Mouse (Mus musculus): Measurements from ENCODE around the gene Tgm1. TPM values are rescaled to one million over a fixed set of nuclear protein-coding genes. Genes with fewer than 3 reads are reported as not detected.

Gene Tgm1
- total RNA-seq, 2 experiments from 2014 or later, result 0.32 TPM; not detected in 1

GRCm38 (mm10) chr14:55726261-55726660 lies 12.5 kb upstream of the Tgm1 start:
- intact Hi-C loops (cut with DNase I), result no loop called here
- no peak for DNase-seq

GRCm38 (mm10) chr14:55724411-55724871 lies 10.7 kb upstream of the Tgm1 start:
- DNase-seq, result no peak
- intact Hi-C loops (cut with DNase I), result no loop called here

- DNase-seq, result no peak
- intact Hi-C loops (cut with DNase I), result no loop called here
Observed at GRCm38 (mm10) chr14:55723433-55723832, 9.7 kb upstream of the Tgm1 start.

- intact Hi-C loops (cut with DNase I), result no loop called here
- no peak for DNase-seq
Observed at GRCm38 (mm10) chr14:55722438-55722945, 8.8 kb upstream of the Tgm1 start.

GRCm38 (mm10) chr14:55721700-55722437 lies 8.1 kb upstream of the Tgm1 start, which contains the start of gene Rabggta:
Rabggta (minus strand) TSS chr14:55722263.
- intact Hi-C loops (cut with DNase I), result no loop called here
- peak; percentile 95 for DNase-seq

- intact Hi-C loops (cut with DNase I), result no loop called here
- no peak for DNase-seq
Observed at GRCm38 (mm10) chr14:55721076-55721475, 7.3 kb upstream of the Tgm1 start.

GRCm38 (mm10) chr14:55720666-55721065 lies 6.9 kb upstream of the Tgm1 start:
- intact Hi-C loops (cut with DNase I), result no loop called here
- no peak for DNase-seq

DNA sequence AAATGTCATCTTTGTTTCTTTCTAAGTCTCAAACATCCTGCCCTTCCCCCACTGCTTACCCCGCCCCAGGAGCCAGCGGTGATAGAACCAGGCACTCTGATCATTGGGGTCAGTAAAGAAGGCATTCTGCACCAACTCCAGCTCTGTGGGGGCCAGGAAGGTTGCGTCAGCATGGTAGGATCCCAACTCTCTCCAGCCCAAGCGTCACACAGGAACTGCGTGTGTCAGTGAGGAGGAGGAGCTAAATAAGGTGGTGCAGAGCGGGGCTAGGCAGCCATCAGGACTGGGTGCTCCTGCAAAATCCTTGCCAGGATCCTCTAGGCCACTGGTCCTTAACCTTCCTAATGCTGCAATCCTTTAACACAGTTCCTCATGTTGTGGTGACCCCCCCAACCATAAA lies 6.0 kb upstream of the Tgm1 start:
- intact Hi-C loops (cut with DNase I), result no loop called here
- no peak for DNase-seq

DNA sequence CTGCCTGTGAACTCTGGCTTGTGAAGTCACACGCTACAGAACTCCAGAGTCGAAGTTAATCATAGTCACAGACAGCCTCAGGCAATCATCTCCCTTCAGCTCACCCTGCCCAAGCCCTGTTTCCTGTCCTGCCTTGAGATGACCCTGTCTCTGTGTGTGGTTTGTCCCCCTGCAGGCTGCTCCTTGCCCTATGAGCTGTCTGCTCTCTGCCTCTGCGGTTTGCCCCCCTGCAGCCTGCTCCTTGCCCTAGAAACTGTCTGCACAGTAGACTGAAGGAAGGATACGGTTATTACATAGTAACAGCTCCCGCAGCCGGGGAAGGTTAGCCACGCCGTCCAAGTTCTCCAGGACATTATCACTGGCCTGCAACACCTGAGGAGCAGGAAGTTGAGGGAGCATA lies 3.2 kb upstream of the Tgm1 start:
- no peak for DNase-seq
- intact Hi-C loops (cut with DNase I), result no loop called here

- DNase-seq, result no peak
- intact Hi-C loops (cut with DNase I), result no loop called here
Observed at GRCm38 (mm10) chr14:55716271-55716670, 2.5 kb upstream of the Tgm1 start.

DNA sequence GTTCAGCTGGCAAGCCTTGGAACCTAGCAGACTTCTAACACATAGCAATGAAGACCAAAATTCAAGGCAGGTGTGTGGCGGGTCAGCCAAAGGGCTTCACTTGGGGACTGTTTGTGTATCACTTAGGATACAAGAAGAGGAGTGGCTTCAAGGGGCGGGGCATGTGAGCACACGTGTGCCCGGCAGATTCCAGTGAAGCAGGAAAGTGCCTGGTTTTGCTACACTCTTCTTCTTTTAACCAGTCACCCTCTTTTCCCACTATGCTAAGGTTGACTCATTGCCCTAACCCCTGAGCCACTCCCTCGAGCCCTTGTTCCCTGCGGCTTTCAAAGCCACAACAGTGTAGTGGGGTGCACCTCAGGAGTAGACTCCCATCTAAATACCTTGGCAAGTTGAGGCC lies 1.2 kb upstream of the Tgm1 start:
- DNase-seq, result no peak
- intact Hi-C loops (cut with DNase I), result no loop called here

GRCm38 (mm10) chr14:55713007-55713728 lies 558 bp downstream of the Tgm1 start:
- no peak for DNase-seq
- intact Hi-C loops (cut with DNase I), result no loop called here

DNA sequence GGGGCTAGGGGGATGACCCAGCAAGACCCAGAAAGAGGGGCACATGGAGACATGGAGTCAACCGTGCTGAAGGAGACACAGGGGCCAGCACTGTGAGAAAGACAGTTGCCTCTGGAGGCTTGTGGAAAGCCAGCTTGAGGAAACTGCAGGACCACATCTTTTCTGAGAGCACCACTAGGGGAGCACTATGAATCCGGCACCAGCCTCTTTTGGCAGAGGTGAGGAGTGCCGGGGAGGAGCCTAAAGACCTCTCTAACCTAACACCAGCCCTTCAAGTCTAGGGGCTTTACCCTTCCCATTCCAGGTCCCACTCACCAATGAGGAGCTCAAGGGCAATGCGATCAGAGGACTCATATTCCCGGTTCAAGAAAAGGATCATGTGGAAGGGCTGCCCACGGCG lies 1.9 kb downstream of the Tgm1 start:
- intact Hi-C loops (cut with DNase I), result no loop called here
- DNase-seq, result no peak

DNA sequence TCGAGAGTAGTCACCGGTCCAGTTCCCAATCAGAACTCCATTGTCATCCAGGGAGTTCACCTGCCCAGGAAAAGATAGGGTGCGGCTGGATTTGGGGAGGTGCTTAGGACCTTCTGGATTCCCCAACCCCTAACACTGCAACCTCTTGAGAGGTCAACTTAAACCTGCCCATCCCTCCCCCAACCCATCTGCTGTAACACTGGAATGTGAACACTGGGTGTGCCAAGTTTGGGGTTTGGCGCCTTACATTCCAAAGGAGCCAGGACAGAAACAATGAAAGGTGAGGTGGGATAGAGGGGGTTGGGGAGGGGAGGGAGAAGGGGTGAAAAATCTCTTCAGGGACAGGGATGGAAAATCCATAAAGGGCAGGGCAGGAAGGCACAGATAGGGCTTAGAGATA lies 4.2 kb downstream of the Tgm1 start:
- intact Hi-C loops (cut with DNase I), result no loop called here
- no peak for DNase-seq

- no peak for DNase-seq
- intact Hi-C loops (cut with DNase I), result no loop called here
Observed at GRCm38 (mm10) chr14:55707397-55707796, 6.3 kb downstream of the Tgm1 start.

- intact Hi-C loops (cut with DNase I), result no loop called here
- no peak for DNase-seq
Observed at GRCm38 (mm10) chr14:55706051-55706600, 7.6 kb downstream of the Tgm1 start.

DNA sequence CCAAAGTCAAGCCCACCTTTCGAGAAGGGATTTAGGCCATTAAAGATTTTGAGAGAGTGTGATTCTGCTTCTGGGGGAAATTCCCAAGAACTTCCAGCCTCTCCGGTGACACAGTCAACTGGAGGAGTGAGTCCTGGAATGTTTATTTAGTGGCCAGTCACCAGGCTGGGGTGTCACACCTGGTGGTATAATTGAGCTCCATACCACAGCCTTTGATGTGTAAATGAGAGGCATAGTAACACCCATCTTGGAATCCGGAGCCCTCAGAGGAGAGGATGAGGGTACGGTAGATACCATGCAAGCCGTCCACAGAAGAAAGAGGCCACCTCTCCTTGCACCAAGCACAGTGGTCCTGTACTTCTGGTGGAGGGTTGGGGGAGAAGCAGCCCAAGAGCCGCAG lies 11.0 kb downstream of the Tgm1 start:
- no peak for DNase-seq

GRCm38 (mm10) chr14:55701131-55701530 lies 12.6 kb downstream of the Tgm1 start:
- intact Hi-C loops (cut with DNase I), result no loop called here
- DNase-seq, result no peak

More for the DNA sequence above, 11.0 kb downstream of the Tgm1 start:
- intact Hi-C loops (cut with DNase I), result no loop called here

- DNase-seq, result no peak
- intact Hi-C loops (cut with DNase I), result no loop called here
Observed at GRCm38 (mm10) chr14:55697226-55697625, 16.5 kb downstream of the Tgm1 start.

DNA sequence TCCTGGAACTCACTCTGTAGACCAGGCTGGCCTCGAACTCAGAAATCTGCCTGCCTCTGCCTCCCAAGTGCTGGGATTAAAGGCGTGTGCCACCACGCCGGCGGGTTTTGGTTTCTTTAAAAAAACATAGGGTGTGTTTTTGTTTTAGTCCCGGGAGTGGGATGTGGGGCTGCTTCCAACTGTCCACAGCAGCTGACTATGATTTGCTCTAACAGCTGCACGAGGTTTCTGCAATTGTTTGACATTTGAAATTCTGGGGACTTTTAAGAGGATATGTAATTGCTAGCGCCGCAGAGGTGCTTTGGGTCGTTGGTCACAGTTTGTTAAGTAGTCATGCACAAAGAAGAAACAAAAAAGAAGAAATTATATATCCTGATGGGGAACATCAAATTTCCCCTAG lies 24.3 kb downstream of the Tgm1 start:
- DNase-seq, result no peak
- intact Hi-C loops (cut with DNase I), result loop anchor here (10.0 kb wide), 1 partner anchor 215 kb away; the partner anchor contains the start of gene Sdr39u1

DNA sequence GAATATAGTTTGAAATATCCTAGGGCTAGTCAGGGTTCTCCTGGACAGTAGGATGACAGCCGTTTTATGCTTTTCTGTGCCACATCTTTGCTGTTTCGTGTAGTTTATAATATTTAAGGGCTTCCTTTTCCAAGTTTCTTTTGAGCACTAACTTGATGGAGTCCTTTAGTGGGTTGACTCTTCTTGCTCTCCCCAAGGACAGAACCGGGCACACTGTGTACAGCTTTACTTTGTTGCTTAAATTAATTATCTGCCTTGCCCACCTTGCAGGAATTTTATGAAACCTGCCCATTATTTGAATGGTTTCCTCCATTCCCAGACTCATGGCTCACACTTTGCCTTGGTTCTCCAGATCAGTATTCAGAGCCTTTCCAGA lies 31.6 kb downstream of the Tgm1 start:
- no peak for DNase-seq
- intact Hi-C loops (cut with DNase I), result loop anchor here (10.0 kb wide), 1 partner anchor 223 kb away; the partner anchor contains the start of gene Sdr39u1

Data from left cerebral cortex, postnatal 4 days (tissue).